Mouse (Mus musculus) cerebellum, adult 2 months (tissue): ENCODE results near the gene Ip6k2. TPM values are rescaled to one million over a fixed set of nuclear protein-coding genes. Genes with fewer than 3 reads are reported as not detected.

Experiments used
- DNase-seq, 2 experiments: peaks; one replicate each; pipeline ENCODE4 v3.0.0; 2021
- H3K27ac ChIP-seq: fragments of 200-500 bp; 2 replicates; pipeline ENCODE4 v1.5.1; 2012; ENCODE audit warnings: low read length, control low read depth, inconsistent platforms; ENCODE audit not compliant: insufficient read depth
- H3K27me3 ChIP-seq: fragments of 200-500 bp; 2 replicates; pipeline ENCODE4 v1.6.1; 2012; ENCODE audit warnings: inconsistent platforms, mild to moderate bottlenecking, low read length, moderate library complexity; ENCODE audit not compliant: control insufficient read depth, insufficient read depth
- H3K4me1 ChIP-seq: fragments of 200-500 bp; 2 replicates; pipeline ENCODE4 v1.6.1; 2011; ENCODE audit warnings: low read length; ENCODE audit not compliant: control insufficient read depth, insufficient read depth
- H3K4me3 ChIP-seq: fragments of 200-500 bp; replicated peaks from 2 replicates; pipeline ENCODE3; 2011; ENCODE audit warnings: mild to moderate bottlenecking, low read depth, low read length, control low read depth; ENCODE audit not compliant: insufficient read depth
- CTCF ChIP-seq: fragments of 200-500 bp; IDR thresholded peaks from 2 replicates; pipeline ENCODE4 v1.5.1; 2011; ENCODE audit warnings: low read depth, mild to moderate bottlenecking, control low read depth, low read length, moderate library complexity, borderline replicate concordance; ENCODE audit not compliant: insufficient read depth
- POLR2A ChIP-seq: fragments of 200-500 bp; IDR thresholded peaks from 2 replicates; pipeline ENCODE4 v1.6.1; 2011; ENCODE audit warnings: low read length, control low read depth, borderline replicate concordance; ENCODE audit not compliant: insufficient read depth
- WGBS: fragments of 180-500 bp; shearing (Covaris S2); methylation state at CpG from one replicate; pipeline ENCODE4 v1.1.7; 2018; 5-methylcytosine and 5-hydroxymethylcytosine counted together
- polyA plus RNA-seq: library from polyadenylated mRNA; depleted of rRNA; stranded (reverse); fragments of >200 nt; gene quantifications from 2 replicates; pipeline ENCODE4 v1.2.3, GENCODE M21; 2012

Gene Ip6k2
- polyA plus RNA-seq, 1 experiment = 168 TPM

DNA sequence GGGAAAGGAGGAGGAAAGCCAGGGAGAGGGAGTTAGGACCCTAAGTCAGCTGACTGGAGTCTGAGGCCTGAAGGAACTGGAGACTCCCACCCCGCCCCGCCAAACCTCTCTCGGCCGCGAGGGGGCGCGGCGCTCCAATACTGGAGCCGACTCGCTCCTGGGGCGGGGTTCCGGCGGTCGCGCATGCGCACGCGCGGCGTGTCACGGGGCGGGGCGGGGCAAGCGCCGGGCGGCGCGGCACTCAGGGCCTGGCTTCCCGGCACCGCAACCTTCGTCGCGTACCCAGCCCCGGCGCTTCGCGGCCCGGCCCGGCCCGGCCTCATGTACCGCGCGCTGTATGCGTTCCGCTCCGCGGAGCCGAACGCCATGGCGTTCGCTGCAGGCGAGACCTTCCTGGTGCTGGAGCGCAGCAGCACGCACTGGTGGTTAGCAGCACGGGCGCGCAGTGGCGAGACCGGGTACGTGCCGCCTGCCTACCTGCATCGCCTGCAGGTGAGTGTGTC lies 24.6 kb downstream of the Ip6k2 start, which contains the start of gene Nckipsd:
Gene Nckipsd, plus strand, starts transcription at position 206 of the 503 bp plus-strand sequence.
- WGBS = under 1% methylated on average over 62 of the region's 62 CpGs
- DNase-seq = peak; percentile 92 to 96
- H3K27ac ChIP-seq = peak within 1 kb of the TSS; percentile 59; the same call in 1 of the 2 replicates
- peaks cover 32% of the 10 kb centered on the region for H3K4me1 ChIP-seq
- peak within 1 kb of the TSS; percentile 87 for H3K4me3 ChIP-seq
- TF ChIP-seq POLR2A = peak; percentile 69; the same call in 1 of the 2 replicates
- peak; percentile 72; the same call in 1 of the 2 replicates for TF ChIP-seq CTCF
- H3K27me3 ChIP-seq = no peaks in the 10 kb centered on the region

DNA sequence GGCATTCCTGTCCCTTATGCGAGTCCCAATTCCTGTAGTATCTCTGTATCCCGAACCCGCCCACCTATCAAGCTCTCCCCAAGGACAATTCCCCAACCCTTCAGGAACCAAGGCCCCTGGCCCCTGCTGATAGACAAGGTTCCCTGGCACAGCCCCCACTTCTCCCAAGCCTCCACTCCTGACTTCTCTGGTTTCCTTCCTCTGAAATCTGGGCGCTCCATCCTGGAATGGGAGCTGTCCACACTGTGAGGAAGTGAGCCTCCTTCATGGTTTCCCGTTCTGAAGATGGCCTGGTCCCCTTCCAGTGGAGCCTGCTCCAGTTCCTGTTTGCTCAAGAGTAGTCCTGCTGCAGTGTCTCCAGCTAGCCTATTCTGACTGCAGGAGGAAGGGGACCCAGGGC lies 25.6 kb downstream of the Ip6k2 start:
- 54% methylated on average over 5 of the region's 5 CpGs for WGBS
- no peaks in the 10 kb centered on the region for H3K27me3 ChIP-seq
- H3K27ac ChIP-seq = no peak overlapping the region
- H3K4me3 ChIP-seq = peak overlapping the region; percentile 87
- H3K4me1 ChIP-seq = peaks cover 32% of the 10 kb centered on the region
- DNase-seq = peak in 1 of 2 experiments; percentile 20
- TF ChIP-seq POLR2A = no peak
- TF ChIP-seq CTCF = no peak

- peaks cover 32% of the 10 kb centered on the region for H3K4me1 ChIP-seq
- WGBS = 79% methylated on average over 6 of the region's 6 CpGs
- no peak overlapping the region for H3K27ac ChIP-seq
- TF ChIP-seq CTCF (no peak), POLR2A (no peak)
- H3K27me3 ChIP-seq = no peaks in the 10 kb centered on the region
- no peak overlapping the region for H3K4me3 ChIP-seq
- no peak for DNase-seq
These were observed 26.1 kb downstream of the Ip6k2 start for GRCm38 (mm10) chr9:108809723-108810122.

DNA sequence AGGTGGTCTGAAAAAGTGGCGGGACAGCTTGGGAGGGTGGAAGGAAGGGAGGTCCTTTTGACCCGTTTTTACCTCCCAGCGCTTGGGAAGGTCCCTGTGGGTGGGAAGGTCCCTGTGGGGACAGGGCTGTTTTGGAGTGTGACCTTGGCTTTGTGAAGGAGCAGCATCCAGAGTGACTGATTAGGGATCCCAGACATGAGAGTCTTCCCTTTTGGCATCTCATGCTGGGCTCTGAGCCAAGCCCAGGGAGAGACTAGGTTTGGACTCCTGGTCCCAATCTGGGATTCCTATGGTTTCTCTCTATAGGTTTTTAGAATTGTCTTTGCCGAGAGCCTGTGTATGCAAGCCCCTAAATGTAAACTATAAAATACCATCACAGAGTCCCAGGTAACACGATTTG lies 26.9 kb downstream of the Ip6k2 start:
- DNase-seq = peak in 1 of 2 experiments; percentile 34
- WGBS = 51% methylated on average over 5 of the region's 5 CpGs
- peaks cover 32% of the 10 kb centered on the region for H3K4me1 ChIP-seq
- no peaks in the 10 kb centered on the region for H3K27me3 ChIP-seq
- H3K27ac ChIP-seq = no peak overlapping the region
- TF ChIP-seq POLR2A (no peak), CTCF (no peak)
- no peak overlapping the region for H3K4me3 ChIP-seq

GRCm38 (mm10) chr9:108815557-108815956 lies 32.0 kb downstream of the Ip6k2 start:
- H3K27ac ChIP-seq = no peak overlapping the region
- TF ChIP-seq POLR2A = no peak
- no peak for TF ChIP-seq CTCF
- H3K4me3 ChIP-seq = no peak overlapping the region
- no peak for DNase-seq
- no peaks in the 10 kb centered on the region for H3K27me3 ChIP-seq
- WGBS = 85% methylated on average over 7 of the region's 7 CpGs
- H3K4me1 ChIP-seq = peaks cover under 1% of the 10 kb centered on the region; the same call in 1 of the 2 replicates

DNA sequence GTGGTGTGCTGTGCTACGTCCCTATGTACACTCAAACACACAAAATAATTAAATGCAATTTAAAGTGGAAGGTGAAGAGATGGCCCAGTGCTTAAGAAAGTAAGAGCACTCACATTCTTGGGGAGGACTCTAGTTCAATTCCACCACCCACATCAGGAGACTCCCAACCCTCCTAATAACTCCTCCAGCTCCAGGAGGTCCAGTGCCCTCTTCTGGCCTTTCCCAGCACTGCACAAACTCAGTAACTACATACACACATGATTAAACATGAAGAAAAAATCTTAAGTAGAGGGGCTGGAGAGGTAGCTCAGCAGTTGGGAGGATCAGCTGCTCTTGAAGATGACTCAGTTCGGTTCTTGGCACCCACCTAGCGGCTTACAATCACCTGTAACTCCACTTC lies 35.9 kb downstream of the Ip6k2 start:
- Histone ChIP-seq H3K4me1 (peaks cover 4% of the 10 kb centered on the region), H3K27me3 (no peaks in the 10 kb centered on the region), H3K27ac (no peak overlapping the region), H3K4me3 (no peak overlapping the region)
- no peak for TF ChIP-seq POLR2A
- peak; percentile 82 for TF ChIP-seq CTCF
- WGBS = 52% methylated on average over 3 of the region's 3 CpGs
- peak; percentile 54 to 69 for DNase-seq

GRCm38 (mm10) chr9:108820077-108820476 lies 36.5 kb downstream of the Ip6k2 start:
- H3K4me3 ChIP-seq = no peak overlapping the region
- no peak overlapping the region for H3K27ac ChIP-seq
- TF ChIP-seq CTCF (no peak), POLR2A (no peak)
- WGBS = 72% methylated on average over 5 of the region's 5 CpGs
- H3K27me3 ChIP-seq = no peaks in the 10 kb centered on the region
- no peak for DNase-seq
- H3K4me1 ChIP-seq = peaks cover 4% of the 10 kb centered on the region

- Histone ChIP-seq H3K27ac (peak overlapping the region; percentile 75), H3K4me1 (peaks cover 22% of the 10 kb centered on the region), H3K4me3 (peak overlapping the region; percentile 95), H3K27me3 (no peaks in the 10 kb centered on the region)
- TF ChIP-seq CTCF = 0 out of 2 replicates have a peak, but pooled peaks have one; percentile 22
- no peak for TF ChIP-seq POLR2A
- DNase-seq = no peak
- WGBS = 2% methylated on average over 25 of the region's 25 CpGs
These were observed 40.6 kb downstream of the Ip6k2 start for GRCm38 (mm10) chr9:108824144-108824685.
